Mouse (Mus musculus) heart, postnatal 0 days (tissue): ENCODE results near the gene Lingo1.

Source experiments
- CTCF ChIP-seq: IDR thresholded peaks from 2 replicates; pipeline ENCODE4 v1.5.1; 2016; ENCODE audit warnings: antibody characterized with exemption, control low read depth, low read depth
- EP300 ChIP-seq: IDR thresholded peaks from 2 replicates; pipeline ENCODE4 v1.6.1; 2016; ENCODE audit warnings: antibody characterized with exemption, low read depth

GRCm38 (mm10) chr9:56646227-56647025 is 149.8 kb downstream of the Lingo1 start:
- no peak for TF ChIP-seq CTCF
- no peak for TF ChIP-seq EP300
